9 mouse cellular contexts compared by ENCODE assay signal in genomic region chr2:102882004-102882588, GRCm38 (mm10). TPM values are rescaled to one million over a fixed set of nuclear protein-coding genes. Genes with fewer than 3 reads are reported as not detected.
DNase-seq lines count a peak whose midpoint lies in the region; ATAC-seq lines count a peak whose summit lies in the region.
"Had no signal": no experiment of that assay in that cellular context is flagged by ENCODE, and none has a peak within 500 bp of the region (broad histone marks: within the 10 kb centered on the region; RNA-seq: fewer than 3 reads in every experiment).

No protein-coding gene starts in this region.

- H3K4me1 ChIP-seq in forebrain, embryonic 12.5 days, result 0 out of 2 replicates have a peak, but pooled peaks cover 4% of the 10 kb centered on the region
- no peaks in the 10 kb centered on the region; the same call in 1 of the 2 replicates for H3K4me1 ChIP-seq in forebrain, embryonic 16.5 days (replicated peaks; ENCODE audit: control insufficient read depth, insufficient read depth, low read length)
- peaks cover 14% of the 10 kb centered on the region for H3K4me1 ChIP-seq in limb, embryonic 13.5 days
- H3K4me1 ChIP-seq: midbrain, embryonic 12.5 days had no signal

- H3K9me3 ChIP-seq in forebrain, embryonic 12.5 days, result no peaks in the 10 kb centered on the region
- no peaks in the 10 kb centered on the region for H3K9me3 ChIP-seq in forebrain, embryonic 16.5 days (ENCODE audit: control insufficient read depth, low read length)
- no peaks in the 10 kb centered on the region for H3K9me3 ChIP-seq in limb, embryonic 13.5 days
- H3K9me3 ChIP-seq: midbrain, embryonic 12.5 days had no signal

- WGBS in forebrain, embryonic 12.5 days, result 74% methylated on average over 8 of the region's 8 CpGs
- WGBS in forebrain, embryonic 16.5 days, result 57% methylated on average over 8 of the region's 8 CpGs
- WGBS in limb, embryonic 13.5 days, result 57% methylated on average over 8 of the region's 8 CpGs

- ATAC-seq in forebrain, embryonic 12.5 days (ENCODE audit: low FRiP score), result no peak
- no peak for ATAC-seq in forebrain, embryonic 16.5 days
- no peak for ATAC-seq in limb, embryonic 13.5 days (ENCODE audit: low FRiP score, low read depth)
- no peak for ATAC-seq in CD4-positive, CD25-positive, alpha-beta regulatory T cell, adult 4 months

- no peak overlapping the region for H3K4me2 ChIP-seq in forebrain, embryonic 12.5 days
- no peak overlapping the region for H3K4me2 ChIP-seq in forebrain, embryonic 16.5 days (ENCODE audit: low read length)
- H3K4me2 ChIP-seq in limb, embryonic 13.5 days (replicated peaks), result no peak overlapping the region
- H3K4me2 ChIP-seq: midbrain, embryonic 12.5 days had no signal

- peak; percentile 31 to 43 for DNase-seq in layer of hippocampus, postnatal 10 days (ENCODE audit: low spot score in 2 of 2)
- no peak for DNase-seq in layer of hippocampus, adult 11-12 months (ENCODE audit: low spot score)
- DNase-seq in fibroblast of lung, adult 2 months (ENCODE audit: low read depth), result peak; percentile 68
- no peak for DNase-seq in cerebellum, adult 11 months

- H3K9ac ChIP-seq in forebrain, embryonic 12.5 days, result no peak overlapping the region
- H3K9ac ChIP-seq in forebrain, embryonic 16.5 days (replicated peaks; ENCODE audit: low read depth, low read length), result no peak overlapping the region
- H3K9ac ChIP-seq in limb, embryonic 13.5 days, result no peak overlapping the region
- H3K9ac ChIP-seq: midbrain, embryonic 12.5 days had no signal

- peak overlapping the region; percentile 13; the same call in 1 of the 2 replicates for H3K27ac ChIP-seq in forebrain, embryonic 12.5 days
- no peak overlapping the region; the same call in 1 of the 2 replicates for H3K27ac ChIP-seq in forebrain, embryonic 16.5 days (ENCODE audit: low read length)
- peak overlapping the region; percentile 34; the same call in 1 of the 2 replicates for H3K27ac ChIP-seq in limb, embryonic 13.5 days
- H3K27ac ChIP-seq: midbrain, embryonic 12.5 days had no signal

- no peaks in the 10 kb centered on the region for H3K27me3 ChIP-seq in forebrain, embryonic 12.5 days
- H3K27me3 ChIP-seq in forebrain, embryonic 16.5 days (replicated peaks; ENCODE audit: control insufficient read depth, insufficient read depth, low read length), result no peaks in the 10 kb centered on the region
- H3K27me3 ChIP-seq in limb, embryonic 13.5 days, result no peaks in the 10 kb centered on the region
- H3K27me3 ChIP-seq: midbrain, embryonic 12.5 days had no signal

- no peaks in the 10 kb centered on the region for H3K36me3 ChIP-seq in forebrain, embryonic 12.5 days (replicated peaks)
- H3K36me3 ChIP-seq in forebrain, embryonic 16.5 days (ENCODE audit: control insufficient read depth, insufficient read depth), result no peaks in the 10 kb centered on the region
- H3K36me3 ChIP-seq in limb, embryonic 13.5 days, result no peaks in the 10 kb centered on the region
- H3K36me3 ChIP-seq: midbrain, embryonic 12.5 days had no signal

- no peak overlapping the region for H3K4me3 ChIP-seq in forebrain, embryonic 12.5 days (replicated peaks)
- H3K4me3 ChIP-seq in forebrain, embryonic 16.5 days (replicated peaks; ENCODE audit: low read length), result no peak overlapping the region
- H3K4me3 ChIP-seq in limb, embryonic 13.5 days, result no peak overlapping the region
- H3K4me3 ChIP-seq: midbrain, embryonic 12.5 days had no signal

RNA-seq across cellular contexts. Expression of gene Cd44, which starts 19.4 kb away (rescaled TPM):
- 1.9 and 2.3 TPM in 2 replicates for polyA plus RNA-seq in forebrain, embryonic 12.5 days (2016; fragmentation: Nextera tagmentation; extraction: Ambion mirVana)
- polyA plus RNA-seq in forebrain, embryonic 16.5 days (2015; fragmentation: Nextera tagmentation; extraction: Ambion mirVana), result 1.3 and 2.0 TPM in 2 replicates
- 10 to 100 TPM; 10.2 to 10.9 TPM for total RNA-seq in layer of hippocampus, postnatal 10 days (2021)
- polyA plus RNA-seq in limb, embryonic 13.5 days (2015; fragmentation: Nextera tagmentation; extraction: Ambion mirVana), result 11.7 and 13.0 TPM in 2 replicates
- polyA plus RNA-seq in CD4-positive, CD25-positive, alpha-beta regulatory T cell, adult 4 months (2017; shearing (Covaris generic)), result 10 to 100 TPM; 77.5 to 92.7 TPM

Comparison
In these comparisons a context has a peak if more than half of its experiments do, and no peak if none do; other contexts are left out.
1. DNase-seq: peak in layer of hippocampus, postnatal 10 days (2 of 2) and fibroblast of lung, adult 2 months (single experiment); none in layer of hippocampus, adult 11-12 months (single experiment) and cerebellum, adult 11 months (single experiment).